Mouse (Mus musculus): ENCODE measurements around the gene Cd2bp2.

DNA sequence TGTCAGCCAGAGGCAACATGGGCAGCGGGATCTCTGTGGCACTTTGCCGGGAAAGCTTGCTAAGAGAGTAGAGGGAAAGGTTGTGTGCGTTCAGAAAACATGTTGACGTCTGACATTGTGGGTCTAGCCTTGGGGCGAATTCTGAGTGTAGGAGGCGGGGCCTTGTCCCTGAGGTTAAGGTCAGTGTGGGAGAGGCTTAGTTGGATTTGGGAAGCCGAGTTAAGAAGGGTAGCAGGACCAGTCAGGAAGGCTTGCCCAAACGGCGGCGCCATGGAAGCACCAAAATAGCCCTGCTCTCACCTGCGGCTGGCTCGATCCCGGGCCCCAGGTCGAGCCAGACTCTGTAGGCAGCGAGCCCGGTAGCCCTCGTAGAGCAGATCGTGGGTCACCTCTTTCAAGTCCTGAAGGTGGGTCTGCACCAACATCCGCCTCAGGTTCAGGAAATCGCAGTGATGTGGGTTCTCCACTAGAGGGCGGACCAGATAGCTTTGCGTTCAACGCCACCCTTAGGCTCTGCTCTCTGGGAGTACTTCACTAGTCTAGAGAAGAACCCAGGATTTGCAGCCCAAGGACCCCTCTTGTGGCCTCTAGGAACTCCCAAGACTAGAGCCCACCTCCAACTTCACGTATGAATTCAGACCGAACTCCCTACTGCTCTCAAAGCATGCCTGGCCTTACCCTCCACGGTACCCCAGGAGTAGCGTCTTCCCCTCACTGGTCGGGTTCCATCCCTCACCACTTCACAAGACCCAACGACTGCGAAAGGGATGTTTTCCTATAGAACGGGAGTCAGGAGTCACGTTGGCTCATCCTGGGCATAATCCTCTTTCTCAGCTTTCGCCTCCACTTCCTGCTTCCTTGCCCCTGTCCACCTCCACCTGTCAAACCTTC, 19.4 kb upstream of the Cd2bp2 start:
- TF ChIP-seq CTCF (IDR thresholded peaks at IDR 0.05; ENCODE audit: control insufficient read depth, insufficient read depth, insufficient replicate concordance, low read depth, low read length) (peak; percentile 87; the same call in 1 of the 2 replicates), POLR2A (IDR thresholded peaks at IDR 0.05; ENCODE audit: control insufficient read depth, low read depth, low read length) (no peak)
